In the genomic region with DNA sequence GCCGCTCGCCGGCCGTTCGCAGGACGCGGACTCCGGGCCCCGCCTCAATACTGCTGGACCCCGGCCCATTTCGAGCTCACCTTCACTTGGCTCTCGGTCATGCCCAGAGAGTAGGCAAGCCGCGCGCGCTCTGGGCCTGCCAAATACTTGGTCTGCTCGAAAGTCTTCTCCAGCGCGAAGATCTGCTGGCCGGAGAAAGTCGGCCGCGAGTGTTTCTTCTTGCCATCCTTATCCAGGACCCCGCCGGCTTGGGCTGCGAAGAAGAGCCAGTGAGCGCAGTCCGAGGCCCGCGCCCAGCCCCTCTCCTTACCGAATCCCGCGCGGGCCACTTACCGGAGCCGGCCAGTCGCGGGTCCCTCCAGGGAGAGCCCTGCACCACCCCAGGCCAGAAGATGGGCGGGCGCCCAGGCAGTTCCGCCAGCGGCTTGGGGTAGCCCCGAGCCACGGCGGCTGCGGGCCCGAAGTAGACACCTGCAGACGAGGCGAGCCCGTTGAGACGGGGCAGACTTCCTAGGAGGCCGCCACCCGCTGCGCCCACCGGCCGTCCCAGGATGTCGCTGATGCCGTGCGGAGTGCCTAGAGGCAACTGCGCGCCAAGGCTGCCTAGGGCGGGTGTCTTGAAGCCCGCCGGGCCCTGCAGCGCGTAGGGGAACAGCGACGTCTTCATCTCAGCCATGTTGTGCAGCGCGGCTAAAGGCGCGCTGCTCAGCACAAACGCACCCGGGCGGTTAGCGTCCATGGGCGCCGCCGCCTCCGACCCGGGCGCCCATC, we compare ENCODE assay signal across 9 mouse cellular contexts. TPM values are rescaled to one million over a fixed set of nuclear protein-coding genes. Genes with fewer than 3 reads are reported as not detected.
A peak's percentile ranks its signal among the peaks of the same experiment; 100 is the strongest.
DNase-seq lines count a peak whose midpoint lies in the region; ATAC-seq lines count a peak whose summit lies in the region.
"Had no signal": no experiment of that assay in that cellular context is flagged by ENCODE, and none has a peak within 500 bp of the region (broad histone marks: within the 10 kb centered on the region; RNA-seq: fewer than 3 reads in every experiment).

No protein-coding gene starts in this region.

- H3K27ac ChIP-seq in hindbrain, embryonic 13.5 days: peak overlapping the region; percentile 48; the same call in 1 of the 2 replicates
- peak overlapping the region; percentile 87 for H3K27ac ChIP-seq in midbrain, embryonic 10.5 days (replicated peaks)

- peaks cover 12% of the 10 kb centered on the region; the same call in 1 of the 2 replicates for H3K36me3 ChIP-seq in hindbrain, embryonic 13.5 days
- peaks cover 35% of the 10 kb centered on the region for H3K36me3 ChIP-seq in midbrain, embryonic 10.5 days

- ATAC-seq in hindbrain, embryonic 13.5 days (ENCODE audit: low FRiP score): no peak; the same call in 1 of the 2 replicates

- peak; percentile 62 for DNase-seq in embryo, embryonic 10.5 days (ENCODE audit: low spot score)
- no peak for DNase-seq in embryo, embryonic 10 days (ENCODE audit: low spot score)
- peak; percentile 13 for DNase-seq in urinary bladder, postnatal 14 days (ENCODE audit: low spot score)
- DNase-seq in urinary bladder, postnatal 36 days (ENCODE audit: low spot score in 2 of 2): no peak
- no peak for DNase-seq in midbrain, embryonic 10.5 days (ENCODE audit: low spot score)
- DNase-seq in frontal cortex, postnatal 25 days (ENCODE audit: low spot score in 2 of 2): no peak
- no peak for DNase-seq in layer of hippocampus, adult 9-10 months (ENCODE audit: low spot score)

- peak overlapping the region; percentile 52 for H3K4me2 ChIP-seq in hindbrain, embryonic 13.5 days

- H3K9me3 ChIP-seq in hindbrain, embryonic 13.5 days: no peaks in the 10 kb centered on the region
- H3K9me3 ChIP-seq in midbrain, embryonic 10.5 days (replicated peaks): no peaks in the 10 kb centered on the region

- H3K9ac ChIP-seq in hindbrain, embryonic 13.5 days: peak overlapping the region; percentile 60

- H3K4me3 ChIP-seq in hindbrain, embryonic 13.5 days: peak overlapping the region; percentile 37
- H3K4me3 ChIP-seq in midbrain, embryonic 10.5 days: peak overlapping the region; percentile 64

- H3K4me1 ChIP-seq in hindbrain, embryonic 13.5 days (replicated peaks): peaks cover 39% of the 10 kb centered on the region
- peaks cover 74% of the 10 kb centered on the region for H3K4me1 ChIP-seq in midbrain, embryonic 10.5 days

- WGBS in hindbrain, embryonic 13.5 days: under 1% methylated on average over 82 of the region's 82 CpGs
- under 1% methylated on average over 82 of the region's 82 CpGs for WGBS in midbrain, embryonic 10.5 days

- H3K27me3 ChIP-seq in hindbrain, embryonic 13.5 days: peaks cover 100% of the 10 kb centered on the region
- H3K27me3 ChIP-seq in midbrain, embryonic 10.5 days (ENCODE audit: low read depth, poor library complexity, severe bottlenecking): peaks cover 100% of the 10 kb centered on the region
- H3K27me3 ChIP-seq: CH12.LX had no signal

RNA-seq across cellular contexts. Expression of gene Nkx6-2, which starts 0.6 kb away (rescaled TPM):
- 11.3 and 14.9 TPM in 2 replicates for polyA plus RNA-seq in hindbrain, embryonic 13.5 days (2015; fragmentation: Nextera tagmentation; extraction: Ambion mirVana)
- polyA plus RNA-seq in midbrain, embryonic 10.5 days (2016; fragmentation: Nextera tagmentation; extraction: Ambion mirVana): 60.2 and 87.1 TPM in 2 replicates

Comparison
In these comparisons a context has a peak if more than half of its experiments do, and no peak if none do; other contexts are left out.
1. DNase-seq: peak in embryo, embryonic 10.5 days (single experiment) and urinary bladder, postnatal 14 days (single experiment); none in embryo, embryonic 10 days (single experiment), urinary bladder, postnatal 36 days (0 of 2), midbrain, embryonic 10.5 days (single experiment), frontal cortex, postnatal 25 days (0 of 2) and layer of hippocampus, adult 9-10 months (single experiment).